Mouse (Mus musculus) E14TG2a.4 (cell line): ENCODE results near the gene Chst11.

Experiments used
- CTCF ChIP-seq: conservative IDR thresholded peaks from 2 replicates; pipeline ENCODE4 v1.5.1; 2014; ENCODE audit warnings: low read length
- POU5F1 ChIP-seq: IDR thresholded peaks from 2 replicates; pipeline ENCODE4 v1.6.1; 2014; ENCODE audit warnings: low read length, borderline replicate concordance

- no peak for TF ChIP-seq CTCF
- TF ChIP-seq POU5F1 = no peak
Measured at GRCm38 (mm10) chr10:82962472-82963020, 22.8 kb upstream of the Chst11 start.
